Mouse (Mus musculus): ENCODE data around the gene Loxl1. TPM values are rescaled to one million over a fixed set of nuclear protein-coding genes. Genes with fewer than 3 reads are reported as not detected.

The Loxl1 gene
- total RNA-seq, 4 experiments from 2014 or later: 5.9 to 10.7 (median 8.9) TPM

DNA sequence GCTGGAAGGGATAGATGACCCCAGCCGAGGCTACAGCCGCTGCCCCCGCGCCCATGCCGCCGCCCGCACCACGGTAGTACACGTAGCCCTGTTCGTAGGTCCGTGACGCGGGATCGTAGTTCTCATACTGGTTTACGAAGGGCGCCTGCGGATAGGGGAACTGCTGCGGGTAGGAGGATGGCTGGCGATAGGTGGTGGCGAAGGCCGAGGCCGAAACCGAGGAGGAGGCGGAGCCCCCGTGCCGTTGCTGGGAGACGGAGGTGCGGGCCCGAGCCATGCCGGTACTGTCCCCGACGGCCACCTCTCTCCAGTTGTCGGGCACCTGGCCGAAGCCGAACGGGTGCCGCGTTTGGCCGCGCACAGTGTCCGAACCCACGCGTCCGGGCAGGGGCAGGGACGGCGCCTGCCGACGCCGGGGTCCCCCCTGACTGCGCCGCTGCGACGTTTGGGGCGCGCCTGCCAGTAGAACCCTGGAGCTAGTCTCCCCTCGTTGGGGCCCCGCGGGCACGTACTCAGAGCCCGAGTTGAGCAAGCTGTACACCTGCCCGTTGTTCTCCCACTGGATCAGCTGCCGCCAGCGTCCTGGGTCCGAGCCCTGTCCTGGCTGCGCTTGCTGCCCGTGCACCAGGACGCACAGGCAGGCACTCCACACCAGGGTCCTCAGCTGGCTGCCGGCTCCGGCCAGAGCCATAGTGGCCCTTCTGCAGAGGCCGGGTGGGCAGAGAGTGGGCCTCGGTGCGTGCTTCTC lies 616 bp downstream of the Loxl1 start:
- no peak for DNase-seq (ENCODE audit: low spot score in 2 of 2)

DNA sequence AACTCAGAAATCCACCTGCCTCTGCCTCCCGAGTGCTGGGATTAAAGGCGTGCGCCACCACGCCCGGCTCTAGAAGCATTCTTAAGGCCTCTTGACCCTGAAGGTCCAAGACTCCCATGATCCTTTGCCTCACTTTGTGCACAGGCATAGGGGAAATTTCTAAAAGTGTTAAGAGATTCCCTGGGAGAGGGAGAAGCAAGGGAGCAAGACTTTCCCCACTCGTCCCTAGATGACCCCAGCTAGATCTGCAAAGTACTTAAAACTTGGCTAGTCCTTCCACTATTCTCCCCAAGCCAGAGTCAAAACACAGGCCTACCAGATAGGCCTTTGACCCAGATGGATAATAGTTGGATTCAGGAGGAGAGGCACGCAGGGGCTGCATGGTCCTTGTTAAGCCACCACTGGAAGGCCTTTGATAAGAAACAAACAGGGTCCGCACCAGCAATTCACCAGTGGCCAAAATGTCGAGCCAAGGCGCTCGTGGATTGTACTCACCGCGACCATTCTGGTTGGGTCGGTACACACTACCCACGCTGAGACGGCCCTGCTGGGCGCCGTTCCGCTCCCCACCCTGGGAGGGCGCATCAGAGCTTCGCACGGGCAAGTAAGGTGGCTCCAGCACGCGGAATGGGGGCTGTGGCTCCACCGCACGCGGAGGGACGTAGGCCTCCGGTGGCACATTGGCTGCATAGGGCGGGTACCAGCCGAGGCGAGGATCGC lies 1.6 kb downstream of the Loxl1 start:
- no peak for DNase-seq (ENCODE audit: low spot score in 2 of 2)

DNA sequence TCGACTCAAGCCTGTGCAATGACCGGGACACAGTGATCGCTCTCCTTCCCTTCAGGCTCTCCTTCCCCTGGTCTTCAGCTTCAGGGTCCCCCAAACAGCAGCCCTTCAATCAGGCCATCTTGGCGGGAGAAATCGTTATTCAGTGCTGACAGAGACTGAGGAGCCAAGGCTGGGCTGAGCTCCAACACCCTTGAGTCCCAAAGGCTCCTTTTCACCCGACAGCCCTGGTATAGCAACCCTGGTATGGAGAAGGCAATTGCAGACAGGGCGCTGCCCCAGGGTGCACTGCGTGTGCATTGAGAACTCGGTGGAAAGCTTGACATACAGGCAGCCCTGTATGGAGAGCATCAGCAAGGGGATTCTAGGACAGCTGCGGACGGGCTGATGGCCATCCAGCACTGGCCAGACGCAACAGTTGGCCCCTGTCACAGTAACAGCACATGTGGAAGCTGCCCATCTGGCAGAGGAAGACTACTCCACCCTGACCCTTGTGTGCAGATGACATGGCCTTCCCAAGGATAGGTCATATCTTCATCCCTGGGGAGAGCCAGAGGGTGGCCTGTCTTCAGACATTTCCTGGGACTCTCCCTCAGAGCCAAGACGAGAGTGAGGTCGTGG lies 2.8 kb downstream of the Loxl1 start:
- peak; percentile 48 to 62 for DNase-seq (ENCODE audit: low spot score in 2 of 2)

GRCm38 (mm10) chr9:58308395-58308794 lies 4.6 kb downstream of the Loxl1 start:
- peak; percentile 56 to 75 for DNase-seq (ENCODE audit: low spot score in 2 of 2)

DNA sequence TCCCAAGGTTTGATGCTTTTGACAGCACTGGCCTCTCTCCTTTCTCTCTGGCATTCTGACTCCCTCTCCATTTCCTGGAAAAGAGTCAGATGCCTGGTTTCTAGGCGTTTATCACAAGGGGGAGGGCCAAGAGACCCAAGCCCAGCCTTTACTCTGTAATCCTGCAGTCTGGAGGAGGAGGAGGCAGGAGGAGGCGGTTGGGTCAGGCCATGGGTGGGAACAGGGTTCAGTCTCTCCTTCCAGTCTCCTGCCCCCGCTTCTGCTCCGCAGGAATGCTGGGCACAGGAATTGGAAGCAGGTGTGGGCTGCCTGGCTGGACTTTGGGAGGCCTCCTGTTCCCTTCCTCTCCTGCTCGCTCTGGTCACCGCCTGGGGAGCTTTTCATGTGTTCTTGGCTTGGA lies 7.3 kb downstream of the Loxl1 start:
- no peak for DNase-seq (ENCODE audit: low spot score in 2 of 2)

DNA sequence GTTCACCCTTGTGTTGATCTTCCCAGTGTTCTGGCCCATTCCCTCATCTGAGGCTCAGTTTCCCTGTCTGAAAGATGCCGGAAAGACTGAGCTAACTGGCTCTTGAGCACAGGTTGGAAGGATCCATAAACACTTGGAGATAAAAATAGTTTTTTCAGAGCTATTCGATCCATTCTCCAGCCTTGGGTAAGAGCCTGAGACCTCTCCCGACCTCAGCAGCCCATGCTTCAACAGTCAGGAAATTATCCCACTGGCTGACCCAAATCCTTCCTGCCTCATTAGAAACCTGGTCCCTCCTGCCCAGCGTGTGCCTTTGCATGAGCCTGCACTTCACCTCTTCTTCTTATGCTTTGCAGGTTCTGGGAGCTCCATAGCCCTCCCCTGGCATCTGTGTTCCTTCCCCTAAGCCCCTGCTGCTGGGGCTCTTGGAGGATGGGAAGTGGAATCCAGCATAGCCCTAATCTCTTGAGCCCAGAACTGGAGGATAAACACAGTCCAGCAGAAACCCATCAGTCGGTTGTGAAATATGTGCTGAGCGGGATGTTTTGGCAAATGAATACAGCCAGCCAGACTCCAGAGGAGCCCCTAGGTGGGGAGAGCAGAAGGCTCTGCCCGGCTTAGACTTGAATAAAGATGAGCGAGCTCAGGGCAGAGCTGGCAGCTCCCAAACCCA lies 9.3 kb downstream of the Loxl1 start:
- DNase-seq (ENCODE audit: low spot score in 2 of 2): no peak

DNA sequence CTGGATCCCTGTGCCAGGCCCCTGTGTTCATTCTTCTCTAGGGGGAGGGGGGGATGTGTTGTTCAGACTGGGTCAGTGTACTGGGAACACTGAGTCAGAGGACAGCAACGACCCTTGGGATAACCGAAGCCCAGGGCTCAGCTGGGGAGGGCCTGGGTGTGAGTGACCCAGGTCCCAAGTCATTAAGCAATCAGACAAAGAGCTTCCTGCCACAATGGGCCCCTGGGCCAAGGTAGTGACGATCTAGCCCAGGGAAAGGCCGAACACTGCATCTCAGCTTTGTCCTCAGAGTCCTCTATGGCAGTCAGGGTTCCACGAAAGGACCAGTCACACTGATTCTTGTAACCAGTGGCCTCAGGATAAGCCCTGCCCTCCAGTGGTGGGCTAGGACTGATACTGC lies 9.9 kb downstream of the Loxl1 start:
- no peak for DNase-seq (ENCODE audit: low spot score in 2 of 2)

DNA sequence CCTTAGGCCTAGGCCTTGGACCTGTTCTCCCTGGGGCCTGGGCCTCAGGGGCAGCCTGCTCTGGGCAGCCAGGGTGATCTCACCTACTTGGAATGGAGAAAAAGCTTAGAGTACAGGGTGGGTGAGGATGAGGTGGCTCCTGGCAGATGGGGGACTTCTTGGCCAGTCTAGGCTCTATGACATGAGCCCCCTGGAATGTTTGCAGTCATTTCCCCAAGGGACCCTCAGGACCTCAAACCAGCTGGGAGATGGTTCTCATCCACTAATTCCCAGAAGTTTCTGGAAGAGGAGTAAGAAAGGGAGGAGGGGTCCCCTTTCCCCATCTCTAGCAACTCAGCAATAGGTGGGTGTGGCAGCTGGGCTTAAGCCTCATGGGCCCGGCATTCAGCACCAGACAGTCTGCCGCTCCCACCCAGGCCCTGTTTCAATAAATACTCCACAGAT lies 13.6 kb downstream of the Loxl1 start:
- DNase-seq (ENCODE audit: low spot score in 2 of 2): no peak

GRCm38 (mm10) chr9:58297961-58298477 lies 15.0 kb downstream of the Loxl1 start:
- DNase-seq (ENCODE audit: low spot score in 2 of 2): no peak

GRCm38 (mm10) chr9:58297065-58297464 lies 15.9 kb downstream of the Loxl1 start:
- DNase-seq (ENCODE audit: low spot score in 2 of 2): no peak

DNA sequence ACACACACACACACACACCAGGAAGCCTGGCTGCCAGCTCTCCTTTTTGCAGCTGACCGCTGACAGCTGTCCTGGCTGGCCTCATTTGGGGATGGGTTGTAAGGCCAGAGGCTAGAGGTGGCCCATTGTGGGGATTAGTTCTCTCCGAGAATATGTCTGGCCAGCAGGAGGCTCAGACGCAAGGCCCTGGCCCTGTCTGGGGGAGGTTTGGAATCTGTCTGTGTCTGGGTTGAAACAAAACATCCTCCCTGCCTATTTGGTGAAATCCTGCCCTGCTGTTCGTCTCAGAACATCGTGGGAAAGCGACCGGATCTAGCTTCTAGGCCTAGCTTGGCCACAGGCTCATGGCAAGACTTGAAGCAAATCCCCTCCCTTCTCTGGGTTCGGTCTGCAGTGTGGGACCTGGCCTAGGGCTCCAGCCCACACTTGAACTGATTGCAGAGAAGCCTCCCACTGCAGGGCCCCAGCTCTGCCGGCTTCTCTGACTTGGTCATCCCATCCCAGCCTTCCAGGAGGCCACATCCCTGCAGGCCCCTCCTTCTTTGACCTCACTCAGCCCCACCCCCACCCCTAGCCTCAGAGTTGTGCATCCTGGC lies 17.1 kb downstream of the Loxl1 start:
- peak; percentile 43 to 75 for DNase-seq (ENCODE audit: low spot score in 2 of 2)

GRCm38 (mm10) chr9:58295345-58295744 lies 17.6 kb downstream of the Loxl1 start:
- no peak for DNase-seq (ENCODE audit: low spot score in 2 of 2)

DNA sequence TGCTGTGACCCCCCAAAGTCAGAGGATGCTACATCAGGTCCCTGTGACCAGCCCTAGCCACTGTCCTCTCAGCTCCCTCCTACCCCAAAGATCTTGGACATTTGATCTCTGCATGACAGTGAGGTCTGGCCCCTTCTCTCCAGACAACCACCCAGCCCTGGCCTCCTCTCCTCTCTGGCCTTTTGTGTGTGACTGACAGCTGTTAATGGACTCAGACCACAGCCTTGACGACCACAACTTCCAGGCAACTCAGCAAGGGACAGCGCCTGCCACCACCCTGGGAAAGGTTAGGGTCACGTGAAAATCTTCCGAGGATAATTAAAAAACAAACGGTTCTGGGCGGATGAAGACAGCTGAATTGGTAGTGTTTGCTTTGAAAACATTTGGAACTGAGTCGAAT lies 18.5 kb downstream of the Loxl1 start:
- DNase-seq (ENCODE audit: low spot score in 2 of 2): no peak

DNA sequence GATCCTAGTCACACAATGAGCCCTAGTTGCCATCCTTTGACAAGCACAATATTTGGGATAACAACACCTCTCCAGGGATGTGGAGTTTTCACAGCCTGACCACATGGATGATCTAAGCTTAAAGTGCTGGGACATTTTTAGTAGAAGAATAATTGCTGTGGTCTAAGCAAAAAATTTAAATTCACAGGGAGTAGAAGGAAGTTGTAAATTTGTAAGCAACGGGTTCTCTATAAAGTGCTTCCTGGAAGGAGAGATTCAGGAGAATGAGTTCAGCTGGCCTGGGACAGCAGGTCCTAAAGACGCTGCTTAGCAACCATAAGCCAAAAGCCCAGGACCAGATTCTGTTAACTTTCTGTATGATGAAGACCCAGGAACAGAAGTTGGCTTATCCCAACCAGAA lies 23.1 kb downstream of the Loxl1 start:
- no peak for DNase-seq (ENCODE audit: low spot score in 2 of 2)

DNA sequence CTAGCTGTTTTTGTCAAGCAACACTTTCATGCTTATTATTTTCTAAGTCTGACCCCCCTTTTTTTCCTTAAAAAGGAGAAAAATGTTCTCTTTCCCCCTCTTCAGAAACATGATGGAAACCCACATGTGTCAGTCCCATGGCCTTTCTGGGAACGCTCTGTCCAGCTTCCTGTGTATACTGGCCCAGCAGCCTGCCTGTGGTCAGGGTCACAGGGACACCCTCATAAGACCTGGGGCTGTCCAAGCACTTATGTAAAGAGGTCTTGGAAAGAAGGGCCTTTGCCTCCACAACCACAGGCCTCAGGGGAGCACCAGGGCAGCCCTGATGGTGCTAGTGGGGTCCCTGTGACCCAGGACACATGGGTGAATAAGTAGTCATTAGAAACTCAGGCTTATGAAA lies 23.9 kb downstream of the Loxl1 start:
- no peak for DNase-seq (ENCODE audit: low spot score in 2 of 2)

GRCm38 (mm10) chr9:58283431-58283830 lies 29.6 kb downstream of the Loxl1 start:
- no peak for DNase-seq (ENCODE audit: low spot score in 2 of 2)

DNA sequence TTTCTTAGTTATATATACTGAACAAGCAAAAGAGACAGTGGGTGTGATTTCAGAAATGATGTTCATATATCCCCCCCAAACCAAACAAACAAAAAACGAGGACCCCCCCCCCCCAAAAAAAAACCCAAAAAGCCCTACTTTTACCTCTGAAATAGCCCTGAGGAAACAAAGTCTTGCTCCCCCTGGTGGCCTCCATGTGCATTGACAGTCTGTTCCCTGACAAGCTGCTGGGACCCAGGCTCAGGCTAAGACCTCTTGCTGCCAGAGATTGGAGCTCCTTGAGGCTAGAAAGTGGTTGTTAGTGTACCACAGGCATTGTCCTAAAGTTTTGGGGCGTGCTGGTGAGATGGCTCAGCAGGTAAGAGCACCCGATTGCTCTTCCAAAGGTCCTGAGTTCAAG lies 31.4 kb downstream of the Loxl1 start:
- DNase-seq (ENCODE audit: low spot score in 2 of 2): no peak

GRCm38 (mm10) chr9:58280259-58281109 lies 32.5 kb downstream of the Loxl1 start:
- DNase-seq (ENCODE audit: low spot score in 2 of 2): no peak

GRCm38 (mm10) chr9:58279780-58280179 lies 33.2 kb downstream of the Loxl1 start:
- DNase-seq (ENCODE audit: low spot score in 2 of 2): no peak
